Mouse (Mus musculus) liver, adult (tissue): Measurements from ENCODE around the gene Htr6.

Experiments
- GATA4 ChIP-seq: IDR thresholded peaks from 2 replicates; pipeline ENCODE4 v1.6.1; 2014; ENCODE audit warnings: mild to moderate bottlenecking, low read length; ENCODE audit not compliant: insufficient replicate concordance

The Htr6 gene

DNA sequence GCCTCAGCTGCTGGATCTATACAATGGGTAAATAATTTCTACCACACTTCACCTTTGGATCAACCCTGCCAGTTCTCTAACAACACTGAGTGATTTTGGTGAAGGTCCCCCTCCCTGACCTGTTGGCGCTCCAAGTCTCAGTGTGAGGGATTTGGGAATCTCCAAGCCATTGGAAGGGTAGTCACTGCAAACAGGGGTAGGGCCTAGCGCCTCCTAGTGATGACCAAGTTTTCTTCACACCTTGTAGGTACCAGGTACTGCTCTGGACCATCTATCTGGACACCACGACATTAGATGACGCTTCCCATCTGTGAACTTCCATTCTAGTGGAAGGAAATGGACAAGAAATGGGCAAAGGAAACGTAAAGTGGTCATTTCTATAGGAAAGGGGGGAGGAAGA lies 545 bp upstream of the Htr6 start:
- no peak for TF ChIP-seq GATA4

GRCm38 (mm10) chr4:139074060-139074459 lies 1.3 kb downstream of the Htr6 start:
- no peak for TF ChIP-seq GATA4

DNA sequence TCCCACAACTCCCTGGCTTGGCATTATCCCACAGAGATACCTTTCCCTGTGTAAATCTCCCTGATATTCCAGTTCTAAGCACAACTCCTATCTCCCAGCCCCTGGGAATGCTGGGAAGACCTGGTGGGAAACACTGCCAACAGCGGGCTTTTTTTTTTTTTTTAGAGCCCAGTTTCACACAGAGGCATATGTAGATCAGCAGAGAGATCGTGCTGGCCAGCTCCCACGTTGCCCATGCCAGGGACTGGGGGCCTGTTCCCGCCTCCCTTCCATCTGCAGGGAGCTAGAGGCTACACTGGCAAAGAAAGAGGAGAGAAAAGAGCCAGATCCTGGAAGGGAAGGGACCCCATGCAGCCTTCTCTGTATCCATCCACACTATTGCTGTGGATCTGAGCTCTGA lies 7.1 kb downstream of the Htr6 start:
- TF ChIP-seq GATA4, result no peak

DNA sequence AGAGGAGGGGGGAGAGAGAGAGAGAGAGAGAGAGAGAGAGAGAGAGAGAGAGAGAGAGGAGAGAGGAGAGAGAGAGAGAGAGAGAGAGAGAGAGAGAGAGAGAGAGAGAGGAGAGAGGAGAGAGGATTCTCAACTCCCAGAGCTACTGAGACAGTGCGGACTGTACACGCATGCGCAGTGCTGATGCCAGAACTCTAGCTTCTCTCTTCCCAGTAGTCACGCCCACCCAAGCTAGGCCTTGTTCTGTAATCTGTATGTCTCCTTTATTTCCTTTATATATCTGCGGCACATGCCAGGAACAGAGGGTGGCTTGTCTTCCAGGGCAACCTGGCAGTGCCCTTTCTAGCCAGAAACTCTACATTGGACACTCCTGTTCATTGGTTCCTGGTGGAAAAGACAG lies 10.5 kb downstream of the Htr6 start:
- TF ChIP-seq GATA4, result no peak

DNA sequence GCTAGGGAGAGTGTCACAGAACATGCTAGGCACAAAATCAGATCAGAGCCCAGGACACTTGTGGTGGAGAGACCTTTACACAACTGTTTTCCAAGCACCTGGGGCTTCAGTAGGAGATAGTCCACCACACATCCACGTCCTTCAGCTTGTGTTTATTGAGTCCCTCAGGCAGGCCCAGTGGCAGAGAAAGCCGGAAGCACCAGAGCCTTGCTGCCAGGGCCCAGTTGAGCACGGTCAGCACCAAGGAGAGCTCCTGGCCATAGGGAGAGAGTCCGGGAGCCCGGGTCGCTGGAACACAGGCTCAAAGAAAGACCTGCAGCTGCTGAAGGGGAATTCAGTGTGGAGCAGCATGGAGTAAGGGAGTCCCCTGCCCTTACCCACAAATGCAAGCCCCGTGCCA lies 15.8 kb downstream of the Htr6 start:
- TF ChIP-seq GATA4, result no peak

DNA sequence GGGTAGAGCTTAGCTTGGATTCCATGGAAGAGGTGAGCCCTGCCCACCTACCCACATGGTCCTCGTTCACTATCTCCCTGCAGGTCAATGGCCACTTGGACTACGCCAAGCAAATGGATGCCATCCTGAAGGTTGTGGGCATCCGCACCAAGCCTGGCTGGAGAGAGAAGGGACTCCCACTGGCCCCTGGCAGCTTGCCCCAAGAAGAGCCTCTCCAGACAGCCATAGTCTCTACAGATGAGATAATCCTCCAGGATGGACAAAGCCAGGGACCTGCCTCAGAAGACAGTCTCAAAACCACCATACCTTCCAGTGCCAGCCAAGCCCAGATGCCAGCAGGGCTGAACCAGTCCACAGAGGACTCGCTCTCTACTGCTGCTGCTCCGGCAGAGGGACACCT lies 17.3 kb downstream of the Htr6 start:
- no peak for TF ChIP-seq GATA4

DNA sequence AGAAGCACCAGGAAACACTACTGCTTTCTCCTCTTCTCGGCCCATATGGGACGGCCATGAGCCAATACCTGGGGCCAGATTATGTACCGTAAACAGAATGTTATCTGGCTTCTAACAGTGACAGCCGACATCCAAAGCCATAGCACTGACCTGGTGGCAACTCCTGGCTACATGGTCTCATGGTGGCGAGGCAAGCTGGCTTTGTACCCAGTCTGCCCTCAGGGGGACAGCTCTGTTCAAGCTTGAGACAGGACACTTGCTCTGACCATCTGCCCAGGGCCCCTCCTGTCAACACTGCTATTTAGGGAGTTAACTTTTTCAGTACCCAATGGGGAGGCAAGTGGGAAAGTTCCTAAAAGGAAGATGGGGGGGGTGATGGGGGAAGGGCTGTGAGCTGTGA lies 18.1 kb downstream of the Htr6 start:
- no peak for TF ChIP-seq GATA4

GRCm38 (mm10) chr4:139055744-139056143 lies 19.6 kb downstream of the Htr6 start:
- no peak for TF ChIP-seq GATA4

DNA sequence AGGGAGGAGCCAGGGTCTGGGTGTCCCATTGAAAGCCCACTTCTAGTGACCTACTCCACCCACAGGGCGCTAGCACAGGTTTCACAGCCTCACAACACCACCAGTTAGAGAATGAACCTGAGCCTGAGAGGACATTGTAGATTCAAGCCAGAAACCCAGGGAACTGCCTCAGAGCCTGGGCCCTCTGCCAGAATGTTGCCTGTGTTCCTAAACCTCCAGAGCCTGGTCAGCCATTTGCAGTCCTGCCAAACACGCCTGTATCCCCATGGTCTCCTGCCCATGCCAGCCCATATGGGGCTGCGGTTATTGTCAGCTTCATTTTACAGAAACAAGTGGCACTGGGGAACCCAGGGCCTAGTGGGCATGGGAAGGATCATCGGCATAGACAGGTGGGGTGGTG lies 20.0 kb downstream of the Htr6 start:
- no peak for TF ChIP-seq GATA4

- TF ChIP-seq GATA4, result no peak
Observed at GRCm38 (mm10) chr4:139054300-139054923, 21.0 kb downstream of the Htr6 start.

DNA sequence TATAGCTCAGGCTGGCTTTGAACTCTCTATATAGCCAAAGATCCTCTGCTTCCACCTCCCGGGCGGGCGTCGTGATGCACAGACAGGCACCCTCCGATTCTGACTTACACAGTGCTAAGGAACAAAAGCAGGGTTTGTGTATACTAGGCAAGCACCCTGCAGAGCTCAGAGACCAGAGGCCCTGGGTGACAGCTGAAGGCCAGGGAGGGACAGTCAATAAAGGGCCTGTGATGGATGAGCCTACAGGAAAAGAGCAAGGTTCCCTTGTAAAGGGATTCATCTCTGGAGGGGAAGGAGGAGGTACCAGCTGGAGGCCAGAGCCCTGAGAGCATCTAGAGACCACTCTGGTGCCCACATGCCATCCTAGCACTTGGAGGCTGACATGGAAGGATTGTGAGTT lies 22.0 kb downstream of the Htr6 start:
- no peak for TF ChIP-seq GATA4

DNA sequence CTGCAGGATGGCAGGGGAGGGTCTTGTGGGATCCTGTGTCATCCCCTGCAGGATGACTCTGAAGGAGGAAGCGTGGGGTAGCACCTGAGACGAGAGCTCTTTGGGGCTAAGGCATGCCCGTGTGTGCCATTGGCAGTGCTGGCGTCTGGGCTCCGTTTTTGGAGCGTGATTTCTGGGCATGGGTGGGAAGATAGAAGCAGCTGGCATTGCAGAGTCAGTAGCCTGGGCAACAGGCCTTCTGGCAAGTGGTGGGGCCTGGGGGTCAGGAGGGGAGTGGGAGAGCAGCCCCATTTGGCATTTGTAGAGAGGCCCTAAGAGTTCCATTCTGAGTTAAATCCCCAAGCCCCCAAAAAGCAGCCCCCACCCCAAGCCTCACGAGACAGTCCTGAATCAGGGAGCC lies 22.6 kb downstream of the Htr6 start:
- no peak for TF ChIP-seq GATA4

- TF ChIP-seq GATA4, result no peak
Observed at GRCm38 (mm10) chr4:139048518-139048917, 26.9 kb downstream of the Htr6 start.

GRCm38 (mm10) chr4:139046354-139046753 lies 29.0 kb downstream of the Htr6 start:
- TF ChIP-seq GATA4, result no peak

GRCm38 (mm10) chr4:139044566-139044965 lies 30.8 kb downstream of the Htr6 start:
- TF ChIP-seq GATA4, result no peak

DNA sequence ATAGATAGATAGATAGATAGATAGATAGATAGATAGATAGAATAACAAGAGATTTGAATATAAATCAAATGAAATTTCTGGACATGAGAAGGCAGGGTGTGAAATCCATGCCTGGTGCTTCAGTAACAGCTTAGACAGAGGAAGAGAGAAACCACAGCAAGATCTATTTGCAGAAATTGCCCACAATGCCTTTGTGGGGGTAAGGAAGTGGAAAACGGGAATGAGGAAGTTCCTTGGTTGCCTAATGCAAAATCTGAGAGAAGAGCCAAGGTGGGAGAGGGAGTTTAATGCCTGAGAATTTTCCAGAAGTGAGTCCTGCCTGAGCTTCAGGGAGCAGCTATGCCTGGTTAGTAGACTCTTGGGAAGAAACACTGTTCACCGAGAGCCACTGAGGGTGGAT lies 31.8 kb downstream of the Htr6 start:
- no peak for TF ChIP-seq GATA4

- TF ChIP-seq GATA4, result no peak
Observed at GRCm38 (mm10) chr4:139042611-139043010, 32.8 kb downstream of the Htr6 start.
